Mouse (Mus musculus): ENCODE results near the gene Naa15.

The Naa15 gene

DNA sequence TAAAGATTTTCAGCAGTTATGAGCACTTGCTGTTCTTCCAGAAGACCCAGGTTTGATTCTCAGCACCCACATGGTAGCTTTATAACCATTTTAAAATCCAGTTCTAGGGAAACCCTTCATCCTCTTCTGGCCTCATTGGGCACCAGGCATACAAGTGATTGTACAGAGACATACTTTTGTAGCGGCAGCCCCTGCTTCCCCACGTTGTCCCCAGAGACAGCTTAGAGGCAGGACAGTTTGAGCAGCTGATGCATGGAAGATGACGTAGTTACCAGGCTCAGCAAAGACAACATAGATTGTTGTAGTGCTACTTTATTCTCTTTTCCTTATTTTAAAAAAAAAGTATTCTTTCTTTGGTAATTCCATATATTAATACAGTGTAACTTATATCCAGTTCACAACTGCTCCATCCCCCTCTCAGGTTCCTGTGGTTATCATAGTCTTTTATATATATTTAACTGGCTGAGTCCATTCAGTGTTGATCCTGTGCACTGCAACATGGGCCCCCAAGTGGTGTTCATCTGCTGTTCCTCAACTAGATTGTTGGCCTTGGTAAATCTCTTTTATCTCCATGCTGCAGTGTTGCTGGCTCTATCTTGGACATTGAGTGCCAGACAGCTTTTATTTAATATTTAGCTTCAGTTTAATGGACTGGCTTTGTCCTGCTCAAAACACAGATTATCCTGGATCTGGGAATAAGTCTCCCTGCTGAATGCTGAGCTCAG lies 20.1 kb downstream of the Naa15 start:
- DNase-seq (ENCODE audit: low spot score) = no peak

DNA sequence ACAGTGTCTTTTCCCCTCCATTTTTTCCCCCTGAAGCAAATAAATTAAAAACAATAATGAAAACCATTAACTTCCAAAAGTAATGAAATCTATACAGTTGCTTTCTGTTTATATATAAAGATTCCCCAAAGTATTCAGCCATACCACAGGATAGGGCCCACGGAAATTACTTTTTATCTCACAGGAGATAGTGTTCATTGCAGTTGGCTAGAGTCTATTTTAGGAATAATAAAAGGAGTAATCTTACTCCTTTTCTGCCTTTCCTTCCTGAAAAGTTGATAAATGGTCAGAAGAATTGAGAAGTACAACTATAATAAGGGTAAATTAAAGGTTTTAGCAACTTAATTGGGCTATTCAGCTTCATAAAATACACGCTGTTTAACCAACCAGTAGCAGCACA lies 53.6 kb downstream of the Naa15 start:
- no peak for DNase-seq (ENCODE audit: low spot score)

DNA sequence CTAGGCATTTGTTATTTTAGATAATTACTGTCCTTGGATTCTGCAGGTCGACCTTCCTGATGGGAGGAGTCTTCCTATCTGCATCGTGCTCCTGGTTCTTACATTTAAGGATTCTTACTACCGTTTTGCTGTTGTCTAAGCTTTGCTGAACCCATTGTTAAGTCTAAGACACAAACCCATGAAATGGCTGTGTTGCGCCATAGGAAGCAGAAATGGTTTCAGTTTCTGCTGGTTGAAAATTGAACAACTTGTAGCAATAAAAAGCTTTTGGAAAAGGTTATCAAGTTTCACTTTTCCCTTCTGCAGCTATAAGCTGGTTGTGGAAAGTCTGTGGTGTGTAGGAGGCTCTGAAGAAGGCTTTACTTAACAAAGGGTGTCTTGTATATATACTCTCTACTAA lies 60.8 kb downstream of the Naa15 start:
- DNase-seq (ENCODE audit: low spot score) = no peak

DNA sequence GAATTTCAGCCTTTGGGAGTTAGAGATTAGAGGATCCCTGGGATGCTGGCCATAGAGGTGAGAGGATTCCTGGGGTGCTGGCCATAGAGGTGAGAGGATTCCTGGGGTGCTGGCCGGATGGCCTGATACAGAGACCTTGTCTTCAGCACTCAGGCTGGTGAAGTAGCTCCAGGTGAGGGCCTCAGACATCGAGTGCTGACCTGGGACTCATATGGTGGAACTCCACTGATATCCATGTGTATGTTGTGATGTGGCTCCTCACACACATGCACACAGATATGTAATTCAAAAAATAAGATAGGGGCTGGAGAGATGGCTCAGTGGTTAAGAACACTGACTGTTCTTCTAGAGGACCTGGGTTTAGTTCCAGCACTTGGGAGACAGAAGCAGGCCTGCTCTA lies 64.9 kb downstream of the Naa15 start:
- no peak for DNase-seq (ENCODE audit: low spot score)

DNA sequence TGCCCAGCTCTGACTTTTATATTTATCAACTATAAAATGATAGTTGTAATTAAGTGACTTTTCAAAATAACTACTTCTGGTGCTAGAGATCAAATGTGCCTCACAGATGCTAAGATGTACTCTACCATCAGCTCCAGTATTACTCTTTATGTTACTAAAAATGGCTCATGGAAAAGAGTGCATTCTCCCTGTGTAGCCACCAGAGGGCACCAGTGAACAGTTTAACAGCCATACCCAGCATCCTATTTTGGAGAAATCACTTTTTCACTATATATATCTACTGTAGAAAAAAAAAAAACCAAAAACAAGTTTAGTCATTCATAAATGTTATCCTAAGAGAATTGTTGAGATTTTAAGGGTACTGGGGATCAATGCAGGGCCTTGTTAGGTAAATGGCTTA lies 66.1 kb downstream of the Naa15 start:
- peak; percentile 21 for DNase-seq (ENCODE audit: low spot score)

DNA sequence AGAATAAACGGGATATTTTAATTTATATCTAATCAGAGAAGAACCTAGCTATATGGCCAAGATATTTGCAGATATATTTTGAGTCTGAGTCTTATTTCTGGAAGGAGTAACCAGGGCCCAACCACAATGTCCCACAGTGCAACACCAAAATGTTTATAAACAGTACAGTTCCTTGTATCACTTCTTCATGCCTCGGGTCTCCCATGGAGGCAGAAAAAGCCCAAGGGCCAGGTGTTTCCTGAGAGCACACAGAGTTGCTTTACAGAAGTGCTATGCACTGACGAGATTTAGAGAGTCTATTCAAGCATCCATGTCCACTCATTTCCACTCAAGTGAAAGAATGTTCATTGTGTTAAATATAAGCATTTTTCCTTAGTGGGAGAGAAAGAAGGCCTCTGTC lies 66.9 kb downstream of the Naa15 start:
- no peak for DNase-seq (ENCODE audit: low spot score)

DNA sequence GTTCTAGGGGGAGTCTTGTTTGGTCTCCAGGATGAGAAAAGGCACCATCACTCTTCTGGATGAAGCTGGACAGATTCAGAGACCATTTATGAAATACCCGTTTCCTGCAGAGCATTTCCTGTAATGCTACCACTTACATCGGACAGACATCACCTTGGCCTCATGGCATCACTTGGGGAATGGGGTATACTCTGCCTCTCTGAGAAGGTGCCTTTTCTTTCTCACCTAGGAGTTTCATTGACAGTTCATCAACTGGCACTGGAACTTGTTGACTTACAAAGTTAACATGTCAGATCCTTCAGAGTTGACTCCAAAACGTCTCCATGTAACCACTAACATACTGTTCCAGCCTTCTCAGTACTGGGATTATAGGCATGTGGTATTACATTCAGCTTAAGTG lies 67.8 kb downstream of the Naa15 start:
- no peak for DNase-seq (ENCODE audit: low spot score)

DNA sequence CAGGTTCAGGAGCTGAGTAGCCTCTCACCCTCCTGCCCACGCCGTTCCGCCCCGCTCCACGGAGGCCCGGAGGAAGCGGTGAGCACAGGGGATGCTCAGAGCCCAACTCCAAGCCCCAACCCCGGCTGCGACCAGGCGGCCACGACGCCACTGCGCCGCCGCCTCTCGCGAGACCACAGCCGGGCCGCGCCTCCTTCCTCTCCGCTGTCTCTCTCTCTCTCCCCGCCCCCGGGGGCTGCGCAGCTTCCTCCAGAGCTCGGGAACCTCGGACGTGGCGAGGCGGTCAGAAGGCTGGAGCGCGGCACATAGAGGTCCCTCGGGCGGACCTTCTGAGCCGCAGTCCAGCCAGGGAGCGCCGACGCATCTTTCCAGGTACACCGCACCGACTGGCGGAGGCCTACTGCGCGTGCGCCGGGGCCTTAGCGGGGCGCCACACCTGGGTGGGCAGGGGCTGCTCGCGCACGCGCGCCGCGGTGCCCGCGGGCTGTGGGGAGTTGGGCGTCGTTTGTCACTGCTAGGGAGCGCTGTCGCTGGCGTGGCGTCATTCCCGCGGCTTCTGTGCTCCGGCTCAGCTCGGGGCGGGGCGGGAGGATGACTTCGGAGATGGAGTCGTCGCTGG lies 68.9 kb downstream of the Naa15 start, which contains the start of gene Rab33b:
TSS of gene Rab33b (plus strand) at position 180 of the 619 bp plus-strand sequence.
- DNase-seq (ENCODE audit: low spot score) = peak; percentile 90

DNA sequence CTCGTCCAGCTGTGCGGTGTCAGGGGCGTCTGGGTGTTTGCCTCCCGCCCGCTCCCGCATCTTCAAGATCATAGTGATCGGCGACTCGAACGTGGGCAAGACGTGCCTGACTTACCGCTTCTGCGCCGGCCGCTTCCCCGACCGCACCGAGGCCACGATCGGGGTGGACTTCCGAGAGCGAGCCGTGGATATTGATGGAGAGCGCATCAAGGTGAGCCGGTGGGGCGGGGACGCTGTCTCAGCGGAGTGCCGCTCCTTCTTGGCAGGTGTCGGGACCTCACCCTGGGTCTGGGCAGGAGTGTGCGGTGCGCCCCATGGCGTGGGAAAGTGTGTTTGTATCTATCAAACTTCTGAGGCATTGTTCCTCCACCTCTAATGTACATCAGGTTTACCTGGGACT lies 69.4 kb downstream of the Naa15 start:
- DNase-seq (ENCODE audit: low spot score) = no peak

DNA sequence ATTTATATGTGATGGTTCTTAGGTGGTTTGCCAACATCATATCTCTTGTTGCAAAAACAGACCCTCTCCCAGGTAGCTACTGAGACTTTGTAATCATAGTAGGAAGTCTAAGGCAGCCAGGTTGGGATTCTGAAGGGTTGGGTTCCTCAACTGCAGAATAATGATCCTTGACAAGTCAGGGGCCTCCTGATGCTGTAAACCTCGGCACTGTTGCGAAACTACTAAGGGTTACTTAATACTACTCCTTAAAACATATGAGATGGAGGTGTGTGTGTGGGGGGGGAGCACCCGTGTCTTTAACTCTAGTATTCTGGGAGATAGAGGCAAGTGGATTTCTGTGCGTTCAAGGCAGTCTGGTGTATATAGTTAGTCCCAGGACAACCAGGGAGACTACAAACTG lies 70.4 kb downstream of the Naa15 start:
- no peak for DNase-seq (ENCODE audit: low spot score)

DNA sequence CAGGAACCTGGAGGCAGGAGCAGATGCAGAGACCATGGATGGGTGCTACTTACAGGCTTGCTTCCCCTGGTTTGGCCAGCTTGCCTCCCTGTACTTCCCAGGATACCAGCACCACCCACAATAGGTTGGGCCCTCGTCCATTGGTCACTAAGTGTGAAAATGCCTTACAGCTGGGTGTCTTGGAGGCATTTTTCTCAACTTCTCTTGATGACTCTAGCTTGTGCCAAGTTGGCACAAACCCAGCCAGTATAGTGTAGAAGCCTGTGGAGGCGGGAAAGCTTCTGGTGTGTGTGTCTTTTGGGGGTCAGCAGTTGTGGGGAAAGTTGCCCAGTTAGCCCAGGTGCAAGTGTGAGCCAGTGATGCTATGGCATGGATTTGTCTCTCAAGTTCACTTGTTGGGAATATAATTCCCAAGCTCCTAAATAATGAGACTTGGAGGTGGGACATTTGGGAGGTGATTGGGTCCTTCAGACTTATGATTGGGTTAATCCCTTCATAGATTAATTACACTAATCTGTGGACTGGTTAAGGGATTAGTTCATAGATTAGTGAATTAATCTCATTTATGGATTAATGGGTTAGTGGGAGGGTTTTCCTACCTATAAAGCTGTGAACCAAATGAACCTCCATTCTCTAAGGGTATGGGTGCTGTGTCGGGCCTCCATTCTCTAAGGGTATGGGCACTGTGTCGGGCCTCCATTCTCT lies 71.7 kb downstream of the Naa15 start:
- DNase-seq (ENCODE audit: low spot score) = no peak

DNA sequence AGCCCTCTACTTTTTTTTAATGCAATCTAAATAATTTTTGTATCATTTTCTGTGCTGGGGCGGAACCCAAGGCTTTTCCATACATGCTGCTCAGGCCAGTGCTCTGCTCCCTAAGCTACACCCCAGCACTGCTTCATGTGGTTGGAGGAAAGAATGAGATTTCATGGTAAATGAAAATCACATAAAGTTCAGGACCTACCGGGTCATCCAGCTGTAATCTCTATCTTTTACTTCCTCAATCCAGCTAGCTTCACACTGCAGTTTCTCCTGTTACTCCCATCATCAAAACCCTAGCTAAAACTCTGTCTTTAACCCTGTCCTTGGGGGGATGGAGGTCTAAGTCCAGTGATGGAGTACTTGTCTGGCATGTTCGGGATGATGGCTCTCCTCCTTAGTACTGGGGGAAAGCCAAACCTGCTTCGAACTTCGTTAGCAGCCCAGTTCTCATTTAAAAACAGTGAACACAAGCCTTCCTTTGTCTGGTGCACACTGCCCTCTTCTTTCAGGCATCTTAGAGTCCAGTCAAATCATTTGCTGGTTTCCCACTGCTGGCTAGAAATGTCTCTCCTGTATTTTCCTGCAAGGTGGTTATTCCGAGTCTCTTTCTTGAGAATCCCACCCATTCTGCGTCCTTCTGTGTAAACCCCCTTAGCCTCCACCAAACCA lies 75.3 kb downstream of the Naa15 start:
- DNase-seq (ENCODE audit: low spot score) = no peak

DNA sequence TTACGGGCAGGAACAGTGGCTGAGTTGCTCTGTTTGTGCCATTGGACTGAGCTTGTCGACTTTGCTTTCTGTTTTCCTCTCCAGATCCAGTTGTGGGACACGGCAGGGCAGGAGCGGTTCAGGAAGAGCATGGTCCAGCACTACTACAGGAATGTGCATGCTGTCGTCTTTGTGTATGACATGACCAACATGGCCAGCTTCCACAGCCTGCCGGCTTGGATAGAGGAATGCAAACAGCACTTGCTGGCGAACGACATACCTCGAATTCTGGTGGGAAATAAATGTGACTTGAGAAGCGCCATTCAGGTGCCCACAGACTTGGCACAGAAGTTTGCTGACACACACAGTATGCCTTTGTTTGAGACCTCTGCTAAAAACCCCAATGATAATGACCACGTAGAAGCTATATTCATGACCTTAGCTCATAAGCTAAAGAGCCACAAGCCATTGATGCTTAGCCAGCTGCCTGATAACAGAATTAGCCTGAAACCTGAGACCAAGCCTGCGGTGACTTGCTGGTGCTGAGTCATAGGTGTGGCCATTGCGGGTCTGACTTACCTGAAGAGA lies 78.4 kb downstream of the Naa15 start:
- no peak for DNase-seq (ENCODE audit: low spot score)

DNA sequence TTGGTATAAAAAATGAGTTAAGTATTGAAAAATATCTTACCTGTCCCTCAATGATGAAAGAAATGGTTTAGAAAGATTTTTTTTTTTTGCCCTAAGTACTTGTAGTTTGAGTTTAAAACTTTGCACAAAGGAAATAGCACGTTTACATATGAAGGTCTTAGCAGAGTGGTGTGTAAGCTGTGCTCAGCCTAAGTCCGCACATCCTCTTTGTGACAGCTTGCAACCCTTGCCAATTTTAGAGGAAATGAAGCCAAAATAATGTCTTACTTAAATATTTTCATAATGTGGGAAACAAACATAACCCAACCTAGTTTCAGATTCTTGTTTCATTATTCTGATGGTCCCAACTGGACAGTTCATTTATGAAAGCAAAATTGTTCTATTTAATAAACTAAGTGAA lies 79.5 kb downstream of the Naa15 start:
- no peak for DNase-seq (ENCODE audit: low spot score)

DNA sequence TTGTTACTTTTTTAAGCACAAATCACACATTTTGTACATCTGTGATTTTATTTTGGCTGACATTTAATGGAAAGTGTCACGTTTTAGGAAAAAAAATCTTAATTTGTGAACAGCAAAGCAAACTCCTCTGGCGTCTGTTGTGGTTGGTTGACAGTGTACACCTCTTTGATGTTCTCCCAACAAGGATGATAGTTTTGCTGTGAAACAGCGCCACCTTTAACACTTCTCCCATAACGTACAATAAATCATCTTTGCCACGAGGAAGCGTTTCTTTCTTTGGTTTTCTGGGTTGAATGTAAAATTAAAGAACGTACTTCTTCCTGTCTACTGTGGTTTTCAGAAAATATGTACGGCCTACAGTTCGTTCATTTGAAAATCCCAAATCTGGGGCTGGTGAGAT lies 80.7 kb downstream of the Naa15 start:
- no peak for DNase-seq (ENCODE audit: low spot score)

DNA sequence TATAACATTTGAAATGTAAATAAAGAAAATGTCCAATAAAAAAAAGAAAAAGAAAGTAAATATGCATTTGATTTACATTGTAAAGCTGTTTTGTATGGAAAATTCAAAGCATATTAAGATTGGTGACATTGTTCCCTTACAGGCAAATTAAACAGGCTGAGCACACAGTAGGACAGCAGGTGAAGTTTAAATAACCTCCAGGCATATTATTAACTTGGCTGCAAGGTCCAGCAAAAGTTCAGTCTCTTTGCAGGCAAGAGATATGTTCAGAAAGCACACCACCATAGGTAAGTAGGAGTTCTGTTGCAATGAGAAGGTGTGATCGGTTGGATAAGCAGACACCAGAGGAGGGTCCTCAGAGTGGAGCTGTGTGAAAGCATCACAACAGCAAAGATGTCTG lies 83.0 kb downstream of the Naa15 start:
- no peak for DNase-seq (ENCODE audit: low spot score)

DNA sequence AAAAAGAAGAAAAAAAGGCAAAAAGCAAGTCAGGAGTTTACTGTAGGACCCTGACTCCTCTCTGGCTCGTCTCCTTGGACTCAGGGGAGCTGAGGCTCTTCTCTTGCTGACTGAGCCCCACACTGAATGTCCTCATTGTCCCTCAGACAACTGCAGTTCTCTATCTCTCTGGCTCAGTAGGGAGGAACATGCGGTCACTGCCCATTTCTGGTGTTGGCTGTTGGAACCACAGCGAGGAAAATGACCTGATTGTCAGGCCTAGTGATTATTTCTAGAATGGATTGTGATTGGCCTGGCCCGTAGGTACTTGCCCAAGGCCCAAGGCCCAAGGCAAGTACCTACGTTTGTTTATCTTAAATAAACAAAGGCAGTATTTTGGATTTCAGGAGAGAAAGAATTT lies 83.7 kb downstream of the Naa15 start:
- DNase-seq (ENCODE audit: low spot score) = no peak

DNA sequence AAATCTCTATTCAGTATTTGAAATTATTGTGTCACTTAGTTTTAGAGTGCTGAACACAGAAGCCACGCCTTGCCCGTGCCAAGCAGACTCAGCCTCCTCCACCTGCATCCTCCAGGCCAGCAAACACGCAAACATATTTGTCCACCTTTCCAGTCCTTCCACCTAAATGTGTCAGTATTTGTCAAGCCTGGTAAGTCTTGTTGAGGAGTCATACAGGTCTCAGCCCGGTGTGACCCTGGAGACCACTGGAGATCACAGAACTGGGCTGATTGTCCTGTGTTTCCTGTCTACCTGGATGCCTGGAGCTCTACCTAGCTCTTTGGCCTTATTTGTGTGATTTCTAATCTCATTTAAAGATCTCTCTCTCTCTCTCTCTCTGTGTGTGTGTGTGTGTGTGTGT lies 84.9 kb downstream of the Naa15 start:
- no peak for DNase-seq (ENCODE audit: low spot score)

DNA sequence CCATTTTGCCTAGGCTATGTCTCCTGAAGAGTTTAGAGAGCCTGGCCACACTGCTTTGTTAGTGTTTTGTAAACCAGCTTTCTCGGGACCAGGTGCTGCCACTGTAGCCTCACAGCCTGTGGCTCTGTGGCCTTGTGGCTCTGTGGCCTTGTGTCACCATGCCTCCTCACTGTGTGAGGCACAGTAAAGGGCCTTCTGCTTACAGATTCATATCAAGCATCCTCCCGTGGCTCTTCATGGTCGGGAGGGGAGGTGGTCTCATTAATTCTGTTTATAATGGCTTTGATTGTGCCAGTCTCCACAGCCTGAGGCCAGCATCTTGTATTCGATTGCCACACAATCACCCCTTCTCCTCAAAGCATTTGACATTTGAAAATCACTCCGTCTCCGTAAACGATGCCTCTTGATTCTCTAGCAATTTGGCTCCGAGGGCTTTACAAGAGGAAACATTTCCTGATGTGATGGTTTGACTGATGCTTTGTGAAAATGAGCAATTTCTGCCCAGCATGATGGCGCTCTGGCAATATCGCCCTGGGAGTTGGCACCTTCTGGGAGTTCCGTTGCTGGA lies 89.5 kb downstream of the Naa15 start:
- no peak for DNase-seq (ENCODE audit: low spot score)

DNA sequence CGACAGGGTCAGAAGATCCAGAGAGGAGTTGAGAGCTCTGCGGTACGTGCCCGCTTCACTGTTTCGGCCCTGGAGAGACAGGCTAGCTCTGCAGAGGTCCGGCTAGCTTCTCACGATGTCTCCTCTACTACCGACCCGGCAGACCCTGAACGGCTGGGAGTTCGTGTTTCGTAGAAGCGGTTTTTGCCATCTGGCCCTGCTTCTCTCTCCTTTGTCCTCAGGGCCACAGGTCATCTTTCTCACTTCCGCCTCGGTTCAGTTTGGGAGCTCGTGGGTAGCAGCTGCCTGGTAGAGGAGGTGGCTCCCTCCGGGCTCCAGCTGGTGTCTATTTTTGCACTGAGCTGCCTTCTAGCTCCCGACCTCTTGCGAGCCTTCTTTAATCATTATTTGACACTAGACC lies 90.5 kb downstream of the Naa15 start:
- no peak for DNase-seq (ENCODE audit: low spot score)

DNA sequence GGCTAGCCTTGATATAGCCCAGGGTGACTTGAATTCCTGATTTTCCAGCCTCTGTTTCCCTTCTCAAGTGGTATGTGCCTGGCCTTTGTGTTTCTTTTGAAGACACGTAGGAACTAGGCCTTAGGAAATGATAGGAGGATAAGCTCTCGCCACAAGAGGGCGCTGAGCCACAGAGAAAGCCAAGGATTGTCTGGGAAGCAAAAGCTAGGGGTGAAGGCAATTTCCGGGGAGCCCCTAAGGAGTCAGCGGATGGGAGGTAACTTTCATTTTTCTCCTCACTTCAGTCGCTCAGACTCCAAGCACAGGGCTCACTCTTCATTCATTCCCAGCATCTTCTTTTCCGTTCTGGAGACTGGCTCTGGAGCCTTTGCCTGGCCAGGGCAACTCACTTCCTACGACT lies 96.0 kb downstream of the Naa15 start:
- DNase-seq (ENCODE audit: low spot score) = peak; percentile 55

DNA sequence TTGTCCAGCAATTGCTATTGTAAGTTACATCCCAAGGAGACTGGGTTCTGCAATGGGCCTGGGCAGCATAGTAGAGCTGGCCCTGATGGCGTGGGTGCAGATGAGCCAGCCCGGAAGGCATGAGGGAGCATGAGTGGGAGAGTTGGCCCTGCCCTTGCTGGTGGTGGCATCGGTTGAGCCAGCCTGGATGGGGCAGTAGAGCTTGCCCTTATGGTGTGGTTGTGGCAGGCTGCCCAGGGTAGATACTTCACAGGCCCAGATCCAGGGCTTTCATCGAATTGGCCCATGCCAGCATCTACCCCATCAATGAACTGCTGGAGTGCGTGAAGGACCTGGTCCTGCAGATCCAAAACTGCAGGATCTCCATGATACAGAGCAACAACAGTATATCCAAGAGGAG lies 97.0 kb downstream of the Naa15 start:
- no peak for DNase-seq (ENCODE audit: low spot score)

Data from spleen, adult 12 weeks (tissue).